Mouse (Mus musculus) liver, embryonic 16.5 days (tissue): ENCODE results near the gene Mtx1. TPM values are rescaled to one million over a fixed set of nuclear protein-coding genes. Genes with fewer than 3 reads are reported as not detected.
"Not testable (repeated sequence)": the region's sequence is repeated elsewhere in the genome, so short reads cannot be mapped to it uniquely, and the experiment has no call there.

Experiments used
- ATAC-seq: fragments of 200-750 bp; cut with Nextera tagmentation; 2 replicates; pipeline ENCODE4 v1.8.0; 2017; ENCODE audit warnings: low read depth, mild to moderate bottlenecking, moderate number of reproducible peaks, moderate library complexity
- H3K27ac ChIP-seq: fragments of 300-500 bp; sonication (generic); 2 replicates; pipeline ENCODE4 v1.5.1; 2014; ENCODE audit warnings: mild to moderate bottlenecking, low read length
- H3K27me3 ChIP-seq: fragments of 300-500 bp; sonication (generic); 2 replicates; pipeline ENCODE4 v1.6.1; 2014; ENCODE audit warnings: low read depth, low read length, mixed read lengths; ENCODE audit not compliant: control insufficient read depth, insufficient read depth
- H3K36me3 ChIP-seq: fragments of 300-500 bp; sonication (generic); 2 replicates; pipeline ENCODE4 v1.6.1; 2014; ENCODE audit warnings: mild to moderate bottlenecking; ENCODE audit not compliant: control insufficient read depth, insufficient read depth
- H3K4me1 ChIP-seq: fragments of 300-500 bp; sonication (generic); 2 replicates; pipeline ENCODE4 v1.6.1; 2014; ENCODE audit warnings: low read depth, low read length, mixed read lengths; ENCODE audit not compliant: control insufficient read depth
- H3K4me2 ChIP-seq: fragments of 300-500 bp; sonication (generic); 2 replicates; pipeline ENCODE4 v1.6.1; 2014; ENCODE audit warnings: low read depth, low read length, mixed read lengths
- H3K4me3 ChIP-seq: fragments of 300-500 bp; sonication (generic); 2 replicates; pipeline ENCODE4 v1.5.1; 2014; ENCODE audit warnings: low read depth, mild to moderate bottlenecking, low read length
- H3K9ac ChIP-seq: fragments of 300-500 bp; sonication (generic); 2 replicates; pipeline ENCODE4 v1.6.1; 2014; ENCODE audit warnings: low read depth, low read length
- H3K9me3 ChIP-seq: fragments of 300-500 bp; sonication (generic); replicated peaks from 2 replicates; pipeline ENCODE4 v1.6.1; 2016; ENCODE audit warnings: low read length; ENCODE audit not compliant: control insufficient read depth
- WGBS: fragments of 180-500 bp; shearing (Covaris S2); extraction: QIAGEN DNeasy Blood & Tissue Kit; methylation state at CpG from one replicate; pipeline ENCODE4 v1.1.7; 2014; ENCODE audit not compliant: insufficient replicate concordance; 5-methylcytosine and 5-hydroxymethylcytosine counted together
- microRNA counts: library from miRNA; unstranded; fragments of <30 nt; microRNA quantifications from one replicate; lab custom pipeline; 2016
- microRNA-seq: library from miRNA; unstranded; fragments of <30 nt; microRNA quantifications from one replicate; pipeline ENCODE4, GENCODE M21; 2016
- polyA plus RNA-seq: library from polyadenylated mRNA; unstranded; fragments of >200 nt; fragmentation: Nextera tagmentation; extraction: Ambion mirVana; gene quantifications from 2 replicates; pipeline ENCODE4 v1.2.1, GENCODE M21; 2015

Gene Mtx1
- polyA plus RNA-seq, 1 experiment from 2014 or later = 94.4 TPM

DNA sequence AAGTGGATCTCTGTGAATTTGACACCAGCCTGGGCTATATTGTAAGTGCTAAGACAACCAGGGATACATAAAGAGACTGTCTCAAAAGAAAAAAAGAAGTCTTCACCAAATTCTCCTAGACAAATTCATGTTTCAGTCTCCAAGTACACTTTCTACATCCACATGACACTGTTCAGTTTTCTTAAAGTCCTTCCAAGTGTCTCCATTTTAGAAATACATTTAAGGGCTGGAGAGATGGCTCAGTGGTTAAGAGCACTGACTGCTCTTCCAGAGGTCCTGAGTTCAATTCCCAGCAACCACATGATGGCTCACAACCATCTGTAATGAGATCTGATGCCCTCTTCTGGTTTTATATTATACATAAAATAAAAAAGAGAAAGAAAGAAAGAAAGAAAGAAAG lies 65.7 kb downstream of the Mtx1 start:
- H3K4me2 ChIP-seq, H3K4me3 ChIP-seq, H3K9ac ChIP-seq, H3K9me3 ChIP-seq, H3K27ac ChIP-seq, H3K36me3 ChIP-seq, ATAC-seq: not testable (repeated sequence)
- Histone ChIP-seq H3K4me1 (peaks cover 28% of the 10 kb centered on the region), H3K27me3 (peaks cover 22% of the 10 kb centered on the region)

DNA sequence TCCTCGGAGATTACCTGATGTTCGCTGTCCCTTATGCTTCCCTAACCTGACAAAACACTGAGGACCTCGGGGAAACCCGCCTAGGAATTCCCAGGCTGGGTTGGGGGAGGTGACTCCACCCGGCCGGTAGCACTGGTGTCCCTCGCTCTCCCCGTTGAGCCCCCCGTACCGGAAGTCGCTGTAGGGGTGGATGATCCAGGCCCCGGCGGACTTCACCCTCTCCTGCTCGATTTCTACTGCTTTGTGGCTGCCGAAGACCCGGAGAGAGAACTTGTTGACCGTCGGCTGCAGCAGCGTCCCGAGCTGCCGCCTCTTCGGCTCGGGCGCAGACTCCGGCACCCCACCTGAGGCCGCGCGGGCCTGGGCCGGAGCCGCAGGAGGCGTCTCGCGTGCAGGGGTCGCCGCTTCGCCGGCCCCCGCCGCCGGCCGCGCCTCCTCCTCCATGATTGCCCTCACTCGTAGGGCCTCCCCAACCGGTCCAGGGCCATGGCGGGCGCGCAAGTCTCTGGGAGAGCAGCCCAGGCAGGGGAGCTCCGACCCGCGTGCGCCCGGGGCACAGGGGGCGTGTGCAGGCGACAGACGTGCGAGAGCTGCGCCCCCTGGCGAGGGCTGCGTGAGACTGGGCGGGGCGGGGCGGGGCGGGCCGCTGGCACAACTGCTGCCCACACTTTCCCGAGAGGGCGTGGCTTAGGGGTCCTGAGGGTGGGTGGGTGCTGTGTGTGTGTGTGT lies 67.1 kb downstream of the Mtx1 start, which contains the start of gene Hcn3:
Hcn3 (minus strand) TSS at position 581 of the 729 bp plus-strand sequence.
- Histone ChIP-seq H3K27ac (no peak within 1 kb of the TSS), H3K9ac (peak within 1 kb of the TSS; percentile 53), H3K4me2 (peak within 1 kb of the TSS; percentile 99), H3K4me3 (peak within 1 kb of the TSS; percentile 66), H3K9me3 (no peaks in the 10 kb centered on the region), H3K27me3 (peaks cover 25% of the 10 kb centered on the region), H3K36me3 (no peaks in the 10 kb centered on the region), H3K4me1 (peaks cover 18% of the 10 kb centered on the region)
- ATAC-seq = no peak; the same call in 1 of the 2 replicates
- under 1% methylated on average over 64 of the region's 66 CpGs for WGBS

DNA sequence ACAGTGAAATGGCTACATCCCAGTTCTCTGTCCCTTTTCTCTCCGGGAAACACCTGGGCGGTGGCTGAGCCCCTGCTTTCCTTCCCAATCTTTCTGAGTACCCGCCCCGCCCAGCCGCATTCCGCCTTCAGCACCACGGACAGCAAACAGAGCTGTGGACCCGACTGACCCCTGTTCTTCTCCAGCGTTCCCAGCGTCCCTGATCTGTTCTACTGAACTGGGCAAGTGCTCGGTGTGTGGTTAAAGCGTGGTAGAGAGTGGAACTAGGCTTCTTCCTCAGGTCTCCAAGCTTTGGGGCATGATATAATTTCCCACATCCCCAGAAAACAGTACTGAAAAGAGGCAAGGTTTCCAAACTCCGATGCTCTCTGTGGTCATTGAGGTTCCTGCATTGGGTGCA lies 67.7 kb downstream of the Mtx1 start:
- Histone ChIP-seq H3K4me3 (peak overlapping the region; percentile 66), H3K4me2 (peak overlapping the region; percentile 99), H3K9ac (no peak overlapping the region), H3K4me1 (peaks cover 18% of the 10 kb centered on the region), H3K36me3 (no peaks in the 10 kb centered on the region), H3K27ac (no peak overlapping the region), H3K27me3 (peaks cover 25% of the 10 kb centered on the region), H3K9me3 (no peaks in the 10 kb centered on the region)
- peak; percentile 27; the same call in 1 of the 2 replicates for ATAC-seq
- WGBS = under 1% methylated on average over 13 of the region's 13 CpGs

MicroRNA genes within 50 kb of the gene (microRNA counts, 519-probe panel; counts per million panel counts)
- 1,181 counts per million, percentile 8 among the panel's probes with 10 or more counts for microRNA mmu-miR-92b (lab: Ali Mortazavi, UCI)

Small RNA genes within 50 kb of the gene (microRNA-seq; reads per million reads assigned to microRNA genes)
- 20.7 reads per million, percentile 37 among the genes with 10 or more reads in this experiment for gene Mir92b

Other genes starting within 250 kb of the Mtx1 start
- gene Rusc1, start 133.8 kb downstream of the Mtx1 start, polyA plus RNA-seq = 2.6 and 3.3 TPM in 2 replicates
- 0.11 TPM in 1 of 2 replicates, not detected in the other for gene Gm43738, start 126.0 kb downstream of the Mtx1 start, polyA plus RNA-seq
- gene Fdps, start 125.1 kb downstream of the Mtx1 start, polyA plus RNA-seq = 375 and 379 TPM in 2 replicates
- gene Pklr, start 90.9 kb downstream of the Mtx1 start, polyA plus RNA-seq = 102 and 104 TPM in 2 replicates
- gene Hcn3, start 66.9 kb downstream of the Mtx1 start, polyA plus RNA-seq = 0.29 and 0.32 TPM in 2 replicates
- gene Clk2, start 62.3 kb downstream of the Mtx1 start, polyA plus RNA-seq = 6.4 and 8.4 TPM in 2 replicates
- 47.5 and 49.0 TPM in 2 replicates for gene Scamp3, start 49.6 kb downstream of the Mtx1 start, polyA plus RNA-seq
- 2.0 and 2.4 TPM in 2 replicates for gene Fam189b, start 43.9 kb downstream of the Mtx1 start, polyA plus RNA-seq
- gene Gba, start 24.2 kb downstream of the Mtx1 start, polyA plus RNA-seq = 27.5 and 28.0 TPM in 2 replicates
- gene Thbs3, start 11.9 kb downstream of the Mtx1 start, polyA plus RNA-seq = 1.3 and 2.0 TPM in 2 replicates
- gene Muc1, start 2.0 kb upstream of the Mtx1 start, polyA plus RNA-seq = 0.11 and 1.0 TPM in 2 replicates
- gene Krtcap2, start 18.9 kb upstream of the Mtx1 start, polyA plus RNA-seq = 129 and 131 TPM in 2 replicates
- gene Trim46, start 19.2 kb upstream of the Mtx1 start, polyA plus RNA-seq = 0.14 and 0.28 TPM in 2 replicates
- 51.9 and 59.4 TPM in 2 replicates for gene Dpm3, start 32.3 kb upstream of the Mtx1 start, polyA plus RNA-seq
- 18.9 and 22.2 TPM in 2 replicates for gene Slc50a1, start 43.5 kb upstream of the Mtx1 start, polyA plus RNA-seq
- gene Efna1, start 54.1 kb upstream of the Mtx1 start, polyA plus RNA-seq = 8.1 and 12.7 TPM in 2 replicates
- 0.63 and 0.94 TPM in 2 replicates for gene Efna3, start 95.9 kb upstream of the Mtx1 start, polyA plus RNA-seq
- 0.51 and 0.60 TPM in 2 replicates for gene Efna4, start 110.9 kb upstream of the Mtx1 start, polyA plus RNA-seq
- gene Adam15, start 122.9 kb upstream of the Mtx1 start, polyA plus RNA-seq = 9.0 and 11.2 TPM in 2 replicates
- gene Dcst2, start 134.9 kb upstream of the Mtx1 start, polyA plus RNA-seq = 0.05 TPM in 1 of 2 replicates, not detected in the other
- gene Dcst1, start 138.2 kb upstream of the Mtx1 start, polyA plus RNA-seq = 0.12 TPM in 1 of 2 replicates, not detected in the other
- gene Zbtb7b, start 167.7 kb upstream of the Mtx1 start, polyA plus RNA-seq = 2.4 and 2.7 TPM in 2 replicates
- not detected in 2 replicates for gene Lenep, start 175.7 kb upstream of the Mtx1 start, polyA plus RNA-seq
- gene Flad1, start 184.8 kb upstream of the Mtx1 start, polyA plus RNA-seq = 14.9 and 15.1 TPM in 2 replicates
- gene Cks1b, start 191.3 kb upstream of the Mtx1 start, polyA plus RNA-seq = 176 and 206 TPM in 2 replicates
- gene Shc1, start 191.4 kb upstream of the Mtx1 start, polyA plus RNA-seq = 43.2 and 46.0 TPM in 2 replicates
- gene Pygo2, start 203.1 kb upstream of the Mtx1 start, polyA plus RNA-seq = 6.6 and 8.7 TPM in 2 replicates
- 7.2 and 8.6 TPM in 2 replicates for gene Pbxip1, start 209.6 kb upstream of the Mtx1 start, polyA plus RNA-seq
- gene Pmvk, start 227.5 kb upstream of the Mtx1 start, polyA plus RNA-seq = 34.8 and 36.9 TPM in 2 replicates